Mouse (Mus musculus): ENCODE measurements around the gene Wipi2.

DNA sequence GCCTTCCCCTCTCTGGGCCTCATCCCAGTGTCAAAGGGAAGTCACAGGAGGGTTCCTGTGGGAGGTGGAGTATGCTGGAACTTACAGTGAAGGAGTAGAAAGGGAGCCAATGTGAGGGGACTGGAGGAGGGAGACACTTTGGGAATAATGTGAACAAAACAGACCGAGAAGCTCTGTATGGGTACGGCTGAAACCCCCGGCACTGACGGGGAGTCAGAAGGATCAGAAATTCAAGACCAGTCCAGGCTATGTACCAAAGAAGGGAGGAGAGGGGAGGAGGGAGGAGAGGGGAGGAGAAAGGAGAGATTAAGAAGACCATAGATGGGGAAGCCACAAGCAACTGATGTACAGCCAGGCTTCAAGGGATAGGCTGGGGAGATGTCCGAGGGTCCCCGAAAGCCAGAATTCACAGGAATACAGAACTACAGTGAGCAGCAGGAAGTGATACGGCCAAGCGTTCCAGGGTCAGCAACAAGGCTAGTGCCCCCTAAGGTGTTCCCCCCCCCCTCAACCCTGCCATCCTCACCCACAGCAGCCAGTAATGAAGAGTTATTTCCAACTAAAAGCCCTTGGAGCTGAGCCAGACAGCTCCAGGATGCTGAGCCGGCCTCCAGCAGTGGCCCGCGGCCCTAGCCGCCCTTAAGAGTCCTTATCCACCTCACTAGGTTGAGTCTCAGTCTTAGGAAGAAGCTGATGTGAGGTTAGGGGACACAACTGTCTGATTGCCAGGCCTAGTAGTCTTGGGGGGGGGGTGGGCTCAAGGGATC lies 65.7 kb downstream of the Wipi2 start:
- TF ChIP-seq CEBPB (IDR thresholded peaks at IDR 0.05; ENCODE audit: insufficient read depth, poor library complexity, severe bottlenecking) (no peak), POLR2A (IDR thresholded peaks at IDR 0.05; ENCODE audit: insufficient read length, low read depth) (no peak), MYOG (IDR thresholded peaks at IDR 0.05; ENCODE audit: control insufficient read depth in 1 of 3, insufficient read depth in 1 of 3, insufficient read length in 2 of 3, low read depth in 2 of 3) (no peak), TCF12 (IDR thresholded peaks at IDR 0.05; ENCODE audit: insufficient read depth, poor library complexity, severe bottlenecking) (no peak), REST (IDR thresholded peaks at IDR 0.05; ENCODE audit: insufficient read depth, insufficient read length) (no peak), E2F4 (IDR thresholded peaks at IDR 0.05; ENCODE audit: insufficient read depth) (no peak), TCF3 (IDR thresholded peaks at IDR 0.05; ENCODE audit: insufficient read length, low read depth) (no peak), MAX (IDR thresholded peaks at IDR 0.05; ENCODE audit: low read depth) (no peak)

Data from myocyte (in vitro differentiated cells).